ENCODE assay signal across 11 mouse cellular contexts in genomic region chr7:131469506-131469905, GRCm38 (mm10). TPM values are rescaled to one million over a fixed set of nuclear protein-coding genes. Genes with fewer than 3 reads are reported as not detected.
A peak's percentile ranks its signal among the peaks of the same experiment; 100 is the strongest.
DNase-seq lines count a peak whose midpoint lies in the region; ATAC-seq and TF ChIP-seq lines count a peak whose summit lies in the region.
"Had no signal": no experiment of that assay in that cellular context is flagged by ENCODE, and none has a peak within 500 bp of the region (broad histone marks: within the 10 kb centered on the region; RNA-seq: fewer than 3 reads in every experiment).

No protein-coding gene starts in this region.

- H3K79me2 ChIP-seq in heart, adult 2 months (replicated peaks; ENCODE audit: control insufficient read depth, insufficient read depth, low read length) = no peaks in the 10 kb centered on the region

- no peak for TF ChIP-seq POLR2A in heart, adult 2 months (IDR thresholded peaks at IDR 0.05; ENCODE audit: insufficient read depth, low read depth, low read length)
- no peak for TF ChIP-seq POLR2A in testis, adult 2 months (IDR thresholded peaks at IDR 0.05; ENCODE audit: control insufficient read depth, low read depth, low read length)

- peak; percentile 16; the same call in 1 of the 2 replicates for TF ChIP-seq CTCF in heart, adult 2 months (IDR thresholded peaks at IDR 0.05)
- peak; percentile 71; the same call in 1 of the 2 replicates for TF ChIP-seq CTCF in testis, adult 2 months (IDR thresholded peaks at IDR 0.05; ENCODE audit: control insufficient read depth, insufficient read depth, insufficient replicate concordance, low read depth, low read length)

- intact Hi-C loops in heart, adult 2 months (cut with DNase I) = no loop called here

- no peaks in the 10 kb centered on the region for H3K36me3 ChIP-seq in heart, adult 2 months (ENCODE audit: control insufficient read depth, insufficient read depth, low read length)
- no peaks in the 10 kb centered on the region for H3K36me3 ChIP-seq in testis, adult 2 months (ENCODE audit: control insufficient read depth, insufficient read depth, low read length)
- H3K36me3 ChIP-seq: heart, embryonic 13.5 days had no signal

- ATAC-seq in common myeloid progenitor, adult 5-6 weeks (replicated peaks; ENCODE audit: low read depth, poor library complexity, severe bottlenecking) = peak; percentile 60

- no peaks in the 10 kb centered on the region for H3K4me1 ChIP-seq in heart, adult 2 months (ENCODE audit: control insufficient read depth, insufficient read depth, low read length)
- H3K4me1 ChIP-seq in testis, adult 2 months (ENCODE audit: control insufficient read depth, insufficient read depth, low read length) = no peaks in the 10 kb centered on the region
- H3K4me1 ChIP-seq: heart, embryonic 13.5 days had no signal

- no peak overlapping the region for H3K4me3 ChIP-seq in heart, adult 2 months
- no peak overlapping the region for H3K4me3 ChIP-seq in testis, adult 2 months (ENCODE audit: control insufficient read depth, low read depth, low read length)
- H3K4me3 ChIP-seq: heart, embryonic 13.5 days had no signal

- no peak for TF ChIP-seq EP300 in heart, adult 2 months (IDR thresholded peaks at IDR 0.05; ENCODE audit: insufficient read depth, low read depth, low read length)

- 60% methylated on average over 3 of the region's 3 CpGs for WGBS in heart, adult 2 months

- H3K9ac ChIP-seq in heart, adult 2 months (ENCODE audit: low read depth, low read length) = no peak overlapping the region
- H3K9ac ChIP-seq: heart, embryonic 13.5 days had no signal

- 0 out of 2 replicates have a peak, but pooled peaks cover 2% of the 10 kb centered on the region for H3K27me3 ChIP-seq in heart, adult 2 months (ENCODE audit: control insufficient read depth, insufficient read depth, low read length)
- H3K27me3 ChIP-seq in testis, adult 2 months (ENCODE audit: control insufficient read depth, insufficient read depth, low read length) = no peaks in the 10 kb centered on the region

- H3K27ac ChIP-seq in heart, adult 2 months = no peak overlapping the region
- no peak overlapping the region for H3K27ac ChIP-seq in testis, adult 2 months (ENCODE audit: control insufficient read depth, insufficient read depth, low read depth, low read length)
- H3K27ac ChIP-seq: heart, embryonic 13.5 days had no signal

- DNase-seq in heart, adult 2 months = no peak
- no peak for DNase-seq in heart, postnatal 4 days
- no peak for DNase-seq in testis, postnatal 14 days (ENCODE audit: low spot score)
- DNase-seq in spleen, postnatal 36 days (ENCODE audit: low spot score in 2 of 2) = no peak
- DNase-seq in adipocyte (ENCODE audit: low spot score) = no peak
- DNase-seq in heart, adult 9 months (ENCODE audit: low spot score in 2 of 2) = no peak
- DNase-seq: cerebellum, adult 8-10 months; kidney, adult 8-10 months had no signal

RNA-seq across cellular contexts. Expression of gene Acadsb, which starts 59.1 kb away (rescaled TPM):
- total RNA-seq in heart, adult 2 months (2021) = 100 to 1,000 TPM; 233 to 264 TPM
- polyA plus RNA-seq in heart, adult 2 months (2012; rRNA removed) = 22.7 and 67.6 TPM in 2 replicates
- total RNA-seq in heart, postnatal 4 days (2021) = 10 to 100 TPM; 62.5 to 67.0 TPM
- polyA plus RNA-seq in testis, adult 2 months (2012; rRNA removed) = 5.1 and 5.2 TPM in 2 replicates
- total RNA-seq in common myeloid progenitor, adult 5-6 weeks (2017) = 36.0 and 44.2 TPM in 2 replicates

RNA-seq across cellular contexts. Expression of gene Ikzf5, which starts 59.2 kb away (rescaled TPM):
- total RNA-seq in heart, adult 2 months (2021) = 10 to 100 TPM; 33.5 to 39.5 TPM
- 9.9 and 17.0 TPM in 2 replicates for polyA plus RNA-seq in heart, adult 2 months (2012; rRNA removed)
- total RNA-seq in heart, postnatal 4 days (2021) = 10 to 100 TPM; 28.8 to 31.1 TPM
- polyA plus RNA-seq in testis, adult 2 months (2012; rRNA removed) = 8.0 and 8.9 TPM in 2 replicates
- total RNA-seq in common myeloid progenitor, adult 5-6 weeks (2017) = 23.5 and 28.7 TPM in 2 replicates
